ENCODE assay signal across 8 mouse cellular contexts in genomic region chr19:5058801-5059771, GRCm38 (mm10). TPM values are rescaled to one million over a fixed set of nuclear protein-coding genes. Genes with fewer than 3 reads are reported as not detected.
DNase-seq lines count a peak whose midpoint lies in the region; ATAC-seq and TF ChIP-seq lines count a peak whose summit lies in the region.

No protein-coding gene starts in this region.

- H3K9ac ChIP-seq in liver, embryonic 13.5 days: no peak overlapping the region

- H3K9me3 ChIP-seq in liver, embryonic 13.5 days (replicated peaks): no peaks in the 10 kb centered on the region

- peaks cover 50% of the 10 kb centered on the region for H3K4me1 ChIP-seq in liver, embryonic 13.5 days (replicated peaks)
- no peaks in the 10 kb centered on the region for H3K4me1 ChIP-seq in cerebellum, adult 2 months (ENCODE audit: control insufficient read depth, insufficient read depth, low read length)

- TF ChIP-seq POLR2A in cerebellum, adult 2 months (IDR thresholded peaks at IDR 0.05; ENCODE audit: borderline replicate concordance, insufficient read depth, low read length): no peak

- no peak overlapping the region for H3K4me2 ChIP-seq in liver, embryonic 13.5 days

- ATAC-seq in frontal cortex, adult (ENCODE audit: low TSS enrichment): peak; percentile 45; the same call in 1 of the 2 replicates
- peak; percentile 57 for ATAC-seq in liver, embryonic 13.5 days (ENCODE audit: low read depth)

- WGBS in liver, embryonic 13.5 days (ENCODE audit: insufficient replicate concordance): 16% methylated on average over 10 of the region's 10 CpGs
- WGBS in cerebellum, adult 2 months: 32% methylated on average over 10 of the region's 10 CpGs

- H3K27ac ChIP-seq in liver, embryonic 13.5 days: peak overlapping the region; percentile 29; the same call in 1 of the 2 replicates
- H3K27ac ChIP-seq in cerebellum, adult 2 months (ENCODE audit: insufficient read depth, low read length): no peak overlapping the region

- peaks cover 16% of the 10 kb centered on the region for H3K27me3 ChIP-seq in liver, embryonic 13.5 days
- H3K27me3 ChIP-seq in cerebellum, adult 2 months (ENCODE audit: control insufficient read depth, insufficient read depth, low read length): no peaks in the 10 kb centered on the region

- TF ChIP-seq CTCF in cerebellum, adult 2 months (IDR thresholded peaks at IDR 0.05; ENCODE audit: borderline replicate concordance, insufficient read depth, low read depth, low read length): no peak

- intact Hi-C loops in heart, postnatal 10 days (cut with DNase I): no loop called here

- no peak for DNase-seq in frontal cortex, postnatal 14 days (ENCODE audit: low spot score in 2 of 2)
- DNase-seq in Muller cell, postnatal 12 days (ENCODE audit: inconsistent ontology term): peak; percentile 43
- peak; percentile 48 to 58 for DNase-seq in heart, postnatal 10 days
- no peak for DNase-seq in liver, embryonic 13.5 days
- DNase-seq in thymus, postnatal 0 days (ENCODE audit: low spot score): no peak
- no peak for DNase-seq in cerebellum, adult 2 months
- DNase-seq in adrenal gland, postnatal 25 days: no peak

- H3K36me3 ChIP-seq in liver, embryonic 13.5 days: no peaks in the 10 kb centered on the region

- H3K4me3 ChIP-seq in liver, embryonic 13.5 days (replicated peaks): no peak overlapping the region
- H3K4me3 ChIP-seq in cerebellum, adult 2 months (replicated peaks; ENCODE audit: insufficient read depth, low read depth, low read length): no peak overlapping the region

RNA-seq across cellular contexts. Expression of gene Cd248, which starts 8.8 kb away (rescaled TPM):
- total RNA-seq in heart, postnatal 10 days (2021): 10 to 100 TPM; 33.8 to 39.7 TPM
- polyA plus RNA-seq in liver, embryonic 13.5 days (2015; fragmentation: Nextera tagmentation; extraction: Ambion mirVana): 3.1 and 3.7 TPM in 2 replicates
- polyA plus RNA-seq in thymus, postnatal 0 days (2015; fragmentation: Nextera tagmentation; extraction: Ambion mirVana): 4.1 and 7.1 TPM in 2 replicates
- 4.5 and 4.9 TPM in 2 replicates for polyA plus RNA-seq in cerebellum, adult 2 months (2012; rRNA removed)
- total RNA-seq in adrenal gland, postnatal 25 days (2021): 10.0 and 12.7 TPM in 2 replicates

RNA-seq across cellular contexts. Expression of gene Rin1, which starts 8.8 kb away (rescaled TPM):
- total RNA-seq in heart, postnatal 10 days (2021): 1 to 10 TPM; 2.1 to 2.4 TPM
- 0.33 and 0.36 TPM in 2 replicates for polyA plus RNA-seq in liver, embryonic 13.5 days (2015; fragmentation: Nextera tagmentation; extraction: Ambion mirVana)
- 0.84 and 1.1 TPM in 2 replicates for polyA plus RNA-seq in thymus, postnatal 0 days (2015; fragmentation: Nextera tagmentation; extraction: Ambion mirVana)
- 2.8 and 3.7 TPM in 2 replicates for polyA plus RNA-seq in cerebellum, adult 2 months (2012; rRNA removed)
- total RNA-seq in adrenal gland, postnatal 25 days (2021): 5.9 and 6.0 TPM in 2 replicates

RNA-seq across cellular contexts. Expression of gene Brms1, which starts 17.9 kb away (rescaled TPM):
- total RNA-seq in heart, postnatal 10 days (2021): 10 to 100 TPM; 13.5 to 15.6 TPM
- polyA plus RNA-seq in liver, embryonic 13.5 days (2015; fragmentation: Nextera tagmentation; extraction: Ambion mirVana): 34.8 and 35.1 TPM in 2 replicates
- 66.4 and 67.6 TPM in 2 replicates for polyA plus RNA-seq in thymus, postnatal 0 days (2015; fragmentation: Nextera tagmentation; extraction: Ambion mirVana)
- polyA plus RNA-seq in cerebellum, adult 2 months (2012; rRNA removed): 17.6 and 20.8 TPM in 2 replicates
- total RNA-seq in adrenal gland, postnatal 25 days (2021): 21.6 and 32.0 TPM in 2 replicates

RNA-seq across cellular contexts. Expression of gene AC124502.3, which starts 20.4 kb away (rescaled TPM):
- total RNA-seq in heart, postnatal 10 days (2021): 1 to 10 TPM; 1.6 to 2.3 TPM
- polyA plus RNA-seq in liver, embryonic 13.5 days (2015; fragmentation: Nextera tagmentation; extraction: Ambion mirVana): 0.70 TPM in 1 of 2 replicates, not detected in the other
- polyA plus RNA-seq in thymus, postnatal 0 days (2015; fragmentation: Nextera tagmentation; extraction: Ambion mirVana): 0.94 and 1.3 TPM in 2 replicates
- polyA plus RNA-seq in cerebellum, adult 2 months (2012; rRNA removed): 5.0 and 5.7 TPM in 2 replicates
- 1.7 and 9.8 TPM in 2 replicates for total RNA-seq in adrenal gland, postnatal 25 days (2021)

RNA-seq across cellular contexts. Expression of gene B4gat1, which starts 20.5 kb away (rescaled TPM):
- total RNA-seq in heart, postnatal 10 days (2021): 10 to 100 TPM; 38.3 to 45.5 TPM
- polyA plus RNA-seq in liver, embryonic 13.5 days (2015; fragmentation: Nextera tagmentation; extraction: Ambion mirVana): 9.3 and 10.9 TPM in 2 replicates
- 23.8 and 24.1 TPM in 2 replicates for polyA plus RNA-seq in thymus, postnatal 0 days (2015; fragmentation: Nextera tagmentation; extraction: Ambion mirVana)
- polyA plus RNA-seq in cerebellum, adult 2 months (2012; rRNA removed): 104 and 108 TPM in 2 replicates
- total RNA-seq in adrenal gland, postnatal 25 days (2021): 16.3 and 41.8 TPM in 2 replicates

Comparison
In these comparisons a context has a peak if more than half of its experiments do, and no peak if none do; other contexts are left out.
1. DNase-seq: peak in Muller cell, postnatal 12 days (single experiment) and heart, postnatal 10 days (2 of 2); none in frontal cortex, postnatal 14 days (0 of 2), liver, embryonic 13.5 days (single experiment), thymus, postnatal 0 days (single experiment), cerebellum, adult 2 months (0 of 2) and adrenal gland, postnatal 25 days (single experiment).